Mouse (Mus musculus): ENCODE results near the gene Phospho1.

Gene Phospho1

DNA sequence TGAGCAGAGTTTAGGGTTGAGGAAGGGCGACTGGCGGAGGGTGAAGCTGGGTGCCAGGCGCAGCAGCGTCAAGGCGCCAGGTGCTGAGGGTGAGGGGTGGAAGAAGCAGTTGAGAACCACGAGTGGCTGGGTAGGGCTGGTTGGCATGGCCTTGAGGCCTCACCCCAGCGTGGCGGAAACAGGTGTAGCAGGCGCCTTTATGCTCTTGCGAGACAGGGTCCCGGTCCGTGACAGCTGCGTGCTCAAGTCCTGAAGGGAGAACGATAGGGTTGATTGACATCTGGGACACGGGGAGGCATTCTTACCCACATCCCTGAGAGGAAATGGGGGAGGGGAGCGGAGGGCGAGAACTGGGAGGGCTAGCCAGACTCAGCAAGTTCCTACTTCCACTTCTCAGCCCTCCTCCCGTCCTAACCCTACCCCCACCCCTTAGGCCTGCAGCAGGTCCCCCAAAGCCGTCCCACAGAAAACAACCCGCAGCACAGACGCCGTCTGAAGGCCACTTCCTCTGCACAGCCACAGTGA, 9.9 kb downstream of the Phospho1 start:
- DNase-seq (ENCODE audit: low spot score in 2 of 2), result peak; percentile 40 to 60

DNA sequence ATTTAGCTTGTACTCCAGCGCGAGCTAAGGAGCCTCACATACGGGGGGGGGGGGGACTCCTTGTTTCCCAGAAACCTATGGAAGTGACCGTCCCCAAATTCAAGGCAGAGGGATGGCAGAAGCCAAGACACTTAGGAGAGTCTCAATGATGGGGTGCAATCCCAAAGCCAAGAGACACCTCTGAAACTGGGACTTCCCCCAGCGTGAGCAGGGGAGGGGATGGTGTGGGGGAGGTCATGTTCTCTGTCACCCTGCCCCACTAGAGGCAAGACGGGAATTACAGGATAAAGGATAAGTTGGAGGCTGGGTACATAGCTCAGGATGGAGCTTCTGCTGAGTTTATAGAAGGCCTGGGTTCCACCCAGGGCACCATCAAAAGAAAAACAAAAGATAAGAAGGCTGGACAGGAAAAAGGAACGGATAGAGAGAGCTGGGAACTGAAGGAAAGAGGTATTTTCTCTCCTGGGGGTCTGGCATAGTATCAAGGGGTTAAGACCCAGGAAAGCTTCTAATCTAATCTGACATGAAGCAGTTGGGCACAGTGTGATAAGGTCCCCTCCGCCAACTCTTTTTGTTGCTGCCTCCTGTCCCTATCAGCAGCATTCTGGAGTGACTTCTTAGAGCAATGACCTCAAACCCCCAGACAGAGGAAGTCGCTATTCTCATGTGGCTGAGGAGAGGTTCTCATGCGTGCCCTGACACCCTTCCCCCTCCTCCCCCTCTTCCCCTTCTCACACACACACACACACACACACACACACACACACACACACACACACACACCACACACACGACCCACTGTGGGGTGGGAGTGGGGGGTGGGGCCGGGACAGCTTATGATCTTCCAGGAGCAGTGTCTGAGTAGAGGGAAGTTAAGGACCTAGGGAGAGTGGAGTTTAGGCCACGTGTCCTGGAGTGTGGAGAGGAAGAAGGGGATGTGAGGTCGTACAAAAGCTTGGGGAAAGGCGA, 10.7 kb downstream of the Phospho1 start:
- no peak for DNase-seq (ENCODE audit: low spot score in 2 of 2)

DNA sequence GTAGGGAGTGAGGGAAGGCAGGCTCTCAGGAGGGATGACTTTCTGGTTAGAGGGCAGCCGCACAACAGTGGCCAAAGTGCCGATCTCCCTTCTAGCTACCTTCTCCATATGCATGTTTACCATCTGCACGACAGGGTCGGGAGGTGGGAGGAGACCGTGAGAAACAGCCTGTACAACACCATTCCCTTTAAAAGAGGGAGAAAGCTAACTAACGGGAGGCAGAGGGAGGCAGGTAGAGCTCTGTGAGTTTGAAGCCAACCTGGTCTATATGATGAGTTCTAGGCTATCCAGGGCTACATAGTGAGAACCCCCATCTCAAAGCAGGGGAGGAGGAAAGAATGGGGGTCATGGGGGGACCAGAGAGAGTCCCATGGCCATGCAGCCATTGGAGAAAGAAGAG, 11.5 kb downstream of the Phospho1 start:
- DNase-seq (ENCODE audit: low spot score in 2 of 2), result no peak

DNA sequence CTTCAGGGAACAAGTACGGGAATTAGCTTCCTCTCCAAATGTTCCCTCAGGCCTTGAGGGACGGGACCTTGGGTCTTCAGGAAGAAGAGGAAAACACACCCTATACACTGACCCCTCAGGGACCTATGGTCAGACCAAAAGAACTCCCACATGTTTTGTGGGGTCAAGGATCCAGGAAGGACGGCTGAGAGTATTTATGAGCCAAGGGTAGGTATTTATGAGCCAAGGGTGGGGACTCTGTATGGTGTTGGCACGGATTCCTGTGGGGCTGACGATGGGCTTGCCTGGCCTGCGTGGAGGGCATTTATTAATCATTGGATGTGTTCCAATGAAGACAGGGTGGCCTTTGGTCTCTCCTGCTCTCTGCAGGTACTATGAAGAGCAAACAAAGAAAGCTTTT, 12.1 kb downstream of the Phospho1 start:
- DNase-seq (ENCODE audit: low spot score in 2 of 2), result no peak

DNA sequence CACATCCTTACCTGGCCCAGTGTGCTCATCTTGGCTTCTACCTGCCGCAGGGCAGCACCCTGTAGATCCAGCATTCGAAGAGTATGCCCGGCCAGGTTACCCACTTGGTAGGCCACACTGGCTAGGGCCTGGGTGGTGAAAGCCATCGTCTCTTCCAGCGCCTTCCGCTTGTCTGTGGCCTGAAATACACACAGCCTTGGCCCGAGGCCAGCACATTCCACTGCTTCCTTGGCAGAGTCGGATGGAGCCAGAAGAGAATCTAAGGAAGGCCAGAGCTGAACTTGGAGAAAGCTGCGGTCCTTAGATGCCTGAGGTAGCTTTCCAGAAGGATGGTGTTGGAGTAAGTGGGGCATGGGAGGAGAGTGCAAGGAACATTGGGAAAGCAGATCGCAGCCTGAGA, 12.8 kb downstream of the Phospho1 start, which contains the start of gene Gngt2:
Gene Gngt2, plus strand, starts transcription at position 158 of the 400 bp plus-strand sequence.
- DNase-seq (ENCODE audit: low spot score in 2 of 2), result no peak

DNA sequence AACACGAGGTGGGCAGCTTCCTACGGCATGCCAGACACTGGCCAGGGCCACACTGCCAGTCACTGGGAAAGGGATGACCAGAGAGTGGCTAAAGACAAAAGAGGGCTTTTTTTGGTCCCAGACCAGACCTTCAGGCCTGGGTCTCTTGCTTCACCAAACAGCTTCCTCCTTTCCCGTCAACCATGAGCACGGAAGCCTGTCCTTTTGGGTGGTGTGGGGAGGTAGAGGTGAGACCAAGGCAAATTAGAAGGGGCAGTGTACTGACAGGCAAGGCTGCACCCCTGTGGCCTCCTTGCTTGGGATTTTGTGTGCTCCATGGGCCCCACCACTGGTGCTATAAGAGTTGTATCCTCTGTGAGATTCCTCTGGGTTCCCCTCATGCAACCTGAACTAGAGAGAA, 14.3 kb downstream of the Phospho1 start:
- no peak for DNase-seq (ENCODE audit: low spot score in 2 of 2)

DNA sequence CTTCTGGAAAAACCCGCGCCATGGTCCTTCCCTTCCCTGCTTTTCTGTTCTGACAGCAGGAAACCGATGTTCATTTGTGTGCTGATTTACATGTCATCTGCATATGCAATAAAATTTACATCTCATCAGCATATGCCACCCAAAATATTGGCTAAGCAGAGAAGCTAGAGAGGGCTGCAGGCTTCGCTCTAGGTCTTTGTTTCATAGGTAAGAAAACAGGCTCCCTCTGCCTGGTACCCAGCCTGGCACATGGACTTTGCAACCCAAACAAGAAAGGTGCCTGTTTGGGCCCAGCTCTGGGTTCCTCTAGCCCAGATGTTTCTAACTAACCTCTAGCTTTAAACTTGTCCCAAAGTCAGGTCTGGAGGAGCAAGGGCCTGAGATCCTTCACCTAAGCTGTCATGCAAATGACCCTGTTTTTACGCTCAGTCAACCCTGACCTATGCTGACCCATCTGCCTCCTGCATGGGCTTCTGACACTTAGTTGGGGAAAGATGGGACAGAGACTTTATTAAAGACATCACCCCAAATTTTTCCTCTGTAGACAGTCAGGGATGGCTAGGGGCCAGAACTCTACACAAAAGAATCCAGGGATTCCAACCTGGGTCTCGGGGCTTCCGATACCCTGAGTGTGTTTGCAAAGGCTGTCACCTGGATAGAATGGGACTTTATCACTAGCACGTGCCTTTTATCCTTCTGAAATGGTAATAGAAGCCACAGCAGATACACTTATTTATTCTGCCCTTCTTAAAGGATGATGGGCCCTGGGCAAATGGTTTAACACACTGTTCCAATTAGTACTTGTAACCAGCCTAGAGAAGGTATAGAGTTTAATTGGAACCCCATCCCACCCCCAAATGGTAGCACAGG, 14.9 kb downstream of the Phospho1 start:
- DNase-seq (ENCODE audit: low spot score in 2 of 2), result no peak

DNA sequence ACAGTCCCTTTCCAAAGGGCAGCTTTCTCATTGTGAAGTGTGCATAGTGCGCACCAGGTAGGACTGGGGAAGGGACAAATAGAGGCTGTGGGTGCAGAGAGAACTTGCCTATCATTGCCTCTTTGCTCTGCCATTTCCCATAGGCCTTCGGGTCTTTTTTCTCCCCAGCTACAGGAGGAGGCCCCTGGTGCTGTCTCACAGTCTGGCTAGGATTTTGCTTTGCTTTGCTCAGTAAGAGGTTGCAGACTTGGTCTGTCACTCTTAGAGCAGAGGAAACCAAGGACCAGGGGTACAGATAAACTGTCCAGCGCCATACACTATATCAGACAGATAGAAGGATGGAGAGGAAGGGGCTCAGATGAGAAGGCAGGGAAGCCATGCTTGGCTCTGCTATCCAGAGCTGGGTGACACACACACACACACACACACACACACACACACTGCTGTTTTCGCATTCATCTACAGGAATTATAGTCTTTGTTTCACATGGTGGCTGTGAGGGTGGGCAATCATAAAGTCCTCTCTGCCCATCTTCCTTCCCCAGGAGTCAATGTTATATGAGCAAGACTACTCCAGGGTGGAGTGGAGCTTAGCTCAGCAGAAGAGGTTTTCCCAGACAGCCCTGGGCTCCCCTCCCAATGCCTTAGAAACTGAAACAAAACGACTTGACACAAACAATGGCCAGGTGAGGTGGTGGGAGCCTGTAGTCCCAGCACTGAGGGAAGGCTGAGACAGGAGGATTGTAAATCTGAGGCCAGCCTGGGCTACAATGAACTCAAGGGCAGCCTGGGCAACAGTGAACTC, 16.6 kb downstream of the Phospho1 start:
- DNase-seq (ENCODE audit: low spot score in 2 of 2), result no peak

DNA sequence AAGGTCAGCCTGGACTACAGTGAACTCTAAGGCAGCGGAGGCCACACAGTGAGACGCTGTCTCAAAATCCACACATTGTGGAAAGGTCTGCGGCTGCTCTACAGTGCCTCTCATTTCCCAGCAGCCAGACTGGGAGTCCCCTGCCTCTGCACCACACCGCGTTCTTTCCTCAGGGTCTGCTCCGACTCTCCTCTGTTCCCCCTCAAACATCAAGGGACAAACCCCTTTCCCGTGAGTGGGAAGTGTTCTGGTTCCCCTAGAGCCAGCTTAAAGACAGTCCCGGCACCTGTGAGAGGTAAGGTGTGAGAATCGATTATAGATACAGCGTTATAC, 17.2 kb downstream of the Phospho1 start:
- DNase-seq (ENCODE audit: low spot score in 2 of 2), result no peak

DNA sequence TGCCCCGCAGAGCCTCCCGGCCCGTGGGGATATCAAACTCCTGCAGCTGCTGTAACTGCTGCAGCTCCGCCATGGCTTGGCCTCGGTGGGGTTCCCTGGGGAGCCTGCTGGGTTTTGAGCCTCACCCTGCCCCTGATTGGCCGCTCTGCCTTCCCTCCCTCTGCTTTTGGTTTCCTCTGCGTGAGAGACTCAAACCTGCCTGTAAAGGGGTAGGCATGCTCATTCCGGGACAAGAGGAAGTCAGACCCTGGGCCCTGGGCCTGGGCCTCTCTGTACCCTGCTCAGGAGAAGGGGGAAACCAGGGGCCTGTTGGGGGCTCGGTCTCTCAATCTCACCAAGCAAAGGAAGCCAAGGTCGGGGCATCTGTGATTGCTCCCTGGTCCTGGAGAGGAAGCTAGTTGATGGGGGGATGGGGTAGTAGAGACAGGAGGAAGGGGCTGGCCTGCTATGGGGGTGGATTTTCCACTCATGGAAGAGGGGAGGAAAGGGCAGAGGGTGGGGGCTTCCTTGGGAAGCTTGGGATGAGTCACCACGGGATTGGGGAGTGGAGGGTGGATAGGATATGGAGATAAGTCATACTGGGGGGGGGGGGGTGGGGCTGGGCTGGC, 17.9 kb downstream of the Phospho1 start, which contains the start of gene Abi3:
Gene Abi3, minus strand, starts transcription at position 403 of the 608 bp plus-strand sequence.
- peak; percentile 50 to 66 for DNase-seq (ENCODE audit: low spot score in 2 of 2)

DNA sequence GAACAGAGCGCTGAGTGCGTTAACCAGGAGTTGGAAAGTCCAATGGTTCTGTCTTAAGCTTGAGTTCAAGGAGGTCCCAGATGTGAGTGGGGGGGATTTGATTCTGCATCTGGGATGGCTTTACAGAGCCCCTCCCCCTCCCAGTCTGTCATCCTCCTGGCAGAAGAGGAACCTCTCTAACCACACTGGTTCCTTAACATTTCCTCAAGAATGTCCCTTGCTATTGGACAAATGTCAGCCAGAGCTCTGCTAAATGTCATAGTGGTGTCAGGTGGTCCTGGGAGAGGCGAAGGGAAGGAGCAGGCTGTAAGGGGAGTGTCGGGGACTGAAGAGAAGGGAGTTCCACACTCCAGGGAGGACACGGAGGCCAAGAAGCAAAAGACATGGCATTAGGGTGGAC, 18.7 kb downstream of the Phospho1 start:
- DNase-seq (ENCODE audit: low spot score in 2 of 2), result no peak

DNA sequence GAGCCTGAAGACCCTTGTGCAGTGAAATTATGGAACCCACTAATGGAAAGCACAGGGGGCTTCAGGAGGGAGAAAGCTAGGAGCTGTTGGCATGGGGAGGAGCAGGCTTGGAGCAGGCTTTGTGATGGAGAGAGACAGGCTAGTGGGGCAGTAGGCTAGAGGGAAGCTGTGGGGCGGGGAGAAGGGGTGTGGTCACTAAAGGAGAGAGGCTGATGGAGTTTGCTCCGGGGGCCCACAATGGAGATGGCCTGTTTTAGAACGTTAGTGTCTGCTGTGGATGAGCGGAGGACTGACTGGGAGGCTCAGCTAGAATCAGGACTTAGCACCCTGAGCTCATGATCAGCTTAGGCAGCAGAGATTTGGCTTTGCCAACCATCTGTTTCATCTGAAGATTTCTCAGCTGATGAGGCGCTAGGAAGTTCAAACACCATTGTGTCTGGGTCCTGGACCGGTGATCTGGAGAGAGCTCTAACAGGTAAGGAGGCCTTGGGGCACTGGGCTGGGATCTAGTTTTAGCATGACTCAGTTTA, 19.2 kb downstream of the Phospho1 start:
- DNase-seq (ENCODE audit: low spot score in 2 of 2), result no peak

DNA sequence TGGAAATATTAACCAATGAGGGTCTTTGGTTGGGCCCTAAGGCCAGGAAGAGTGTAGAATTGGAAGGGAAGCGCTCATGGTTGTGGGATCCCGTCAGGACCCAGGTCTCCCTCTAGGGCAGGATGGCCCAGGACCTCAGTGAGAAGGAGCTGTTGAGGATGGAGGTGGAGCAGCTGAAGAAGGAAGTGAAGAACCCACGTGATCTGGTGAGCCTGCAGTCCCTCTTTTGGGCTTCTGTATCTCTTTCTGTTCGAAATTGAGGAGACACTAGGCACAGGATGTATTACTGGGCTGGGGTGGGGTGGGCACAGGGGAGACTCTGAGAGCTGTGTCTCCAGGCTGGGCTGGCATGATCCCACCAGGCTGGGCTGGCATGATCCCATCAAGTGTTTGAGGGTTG, 20.6 kb downstream of the Phospho1 start:
- no peak for DNase-seq (ENCODE audit: low spot score in 2 of 2)

DNA sequence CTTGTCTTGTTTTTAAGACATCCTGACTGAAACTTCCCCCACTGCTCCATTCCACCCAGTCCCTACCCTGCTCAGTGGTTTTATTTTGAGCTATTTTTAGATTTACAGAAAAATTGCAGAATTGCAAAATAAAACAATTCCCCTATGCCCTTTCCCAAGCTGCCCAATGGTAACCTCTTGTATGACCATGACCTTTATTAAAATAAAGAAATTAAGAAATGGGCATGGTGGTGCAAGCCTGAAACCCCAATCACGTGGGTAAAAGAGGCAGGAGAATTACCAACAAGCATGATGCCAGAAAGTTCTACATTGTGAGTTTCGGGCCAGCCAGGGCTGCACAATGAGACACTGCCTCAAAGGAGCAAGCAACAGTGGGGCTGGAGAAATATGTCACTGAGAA, 26.6 kb downstream of the Phospho1 start:
- DNase-seq (ENCODE audit: low spot score in 2 of 2), result no peak

DNA sequence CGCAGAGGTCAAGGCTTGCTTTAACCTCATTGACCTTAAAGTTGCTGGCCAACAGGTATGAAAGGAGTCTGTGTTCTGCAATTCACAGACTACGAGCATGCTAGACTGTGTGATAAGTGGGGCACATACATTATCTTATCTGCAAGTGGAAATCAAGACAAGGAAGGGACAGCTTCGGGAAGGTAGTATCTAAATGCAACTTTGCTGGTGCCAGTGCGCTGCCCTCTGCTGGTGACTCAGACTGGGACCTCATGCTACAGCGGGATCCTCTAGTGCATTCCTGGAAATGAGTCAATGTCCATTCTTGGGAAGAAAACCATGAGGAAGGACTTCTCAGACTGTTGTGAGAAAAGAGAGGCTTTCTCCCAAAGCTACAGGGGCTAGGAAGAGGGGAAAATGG, 29.4 kb downstream of the Phospho1 start:
- DNase-seq (ENCODE audit: low spot score in 2 of 2), result peak; percentile 37 to 58

DNA sequence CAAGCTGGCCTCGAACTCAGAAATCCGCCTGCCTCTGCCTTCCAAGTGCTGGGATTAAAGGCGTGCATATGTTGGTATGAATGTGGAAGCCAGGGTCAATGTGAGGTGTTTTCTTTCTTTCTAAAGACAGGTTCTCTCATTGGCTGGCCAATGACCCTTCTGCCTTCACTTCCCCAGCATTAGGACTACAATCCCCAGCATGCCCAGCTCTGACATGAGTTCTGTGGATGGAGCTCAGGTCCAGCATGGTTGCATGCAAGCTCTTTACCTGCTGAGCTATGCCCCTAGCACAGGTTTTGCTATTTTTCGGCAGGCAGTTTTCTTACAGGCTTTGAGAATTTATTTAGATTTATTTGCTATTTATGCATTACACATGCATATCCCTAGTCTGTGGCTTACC, 33.0 kb downstream of the Phospho1 start:
- no peak for DNase-seq (ENCODE audit: low spot score in 2 of 2)

DNA sequence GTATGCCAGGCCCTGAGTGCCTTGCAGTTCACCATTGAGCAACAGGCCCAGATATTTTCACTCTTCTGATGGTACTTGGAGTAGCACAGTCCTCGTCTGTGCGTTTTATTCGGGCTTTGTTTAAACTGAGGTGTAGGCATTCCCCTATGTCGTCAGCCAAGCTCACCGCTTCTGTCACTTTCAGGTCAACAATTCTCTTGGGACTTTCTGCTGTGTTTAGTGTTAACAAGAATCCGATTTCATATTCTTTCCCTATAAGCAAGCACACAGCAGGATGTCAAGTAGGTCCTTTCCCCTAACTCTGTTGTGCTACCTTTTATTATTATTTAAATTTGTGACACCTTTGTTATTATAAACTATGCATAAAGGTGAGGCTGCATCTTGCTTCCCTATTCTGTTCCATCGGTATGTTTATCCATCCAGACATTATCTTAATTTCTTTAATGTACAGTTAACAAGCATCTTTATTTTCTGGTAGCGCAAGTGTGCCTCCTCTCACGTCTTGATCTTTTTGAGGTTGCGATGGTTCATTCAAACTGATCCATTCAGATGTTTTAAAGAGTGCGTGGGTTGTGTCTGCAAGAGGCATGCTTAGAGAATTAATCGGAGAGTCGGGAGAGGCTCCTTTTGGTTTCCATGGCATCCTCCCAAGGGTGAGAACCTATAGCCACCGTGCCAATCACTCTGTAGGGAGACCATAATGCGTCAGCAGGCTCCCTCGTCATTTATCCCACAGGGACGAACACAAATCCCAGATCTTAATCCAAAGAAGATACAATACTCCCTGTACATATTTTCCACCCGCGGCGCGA, 33.6 kb downstream of the Phospho1 start:
- no peak for DNase-seq (ENCODE audit: low spot score in 2 of 2)

DNA sequence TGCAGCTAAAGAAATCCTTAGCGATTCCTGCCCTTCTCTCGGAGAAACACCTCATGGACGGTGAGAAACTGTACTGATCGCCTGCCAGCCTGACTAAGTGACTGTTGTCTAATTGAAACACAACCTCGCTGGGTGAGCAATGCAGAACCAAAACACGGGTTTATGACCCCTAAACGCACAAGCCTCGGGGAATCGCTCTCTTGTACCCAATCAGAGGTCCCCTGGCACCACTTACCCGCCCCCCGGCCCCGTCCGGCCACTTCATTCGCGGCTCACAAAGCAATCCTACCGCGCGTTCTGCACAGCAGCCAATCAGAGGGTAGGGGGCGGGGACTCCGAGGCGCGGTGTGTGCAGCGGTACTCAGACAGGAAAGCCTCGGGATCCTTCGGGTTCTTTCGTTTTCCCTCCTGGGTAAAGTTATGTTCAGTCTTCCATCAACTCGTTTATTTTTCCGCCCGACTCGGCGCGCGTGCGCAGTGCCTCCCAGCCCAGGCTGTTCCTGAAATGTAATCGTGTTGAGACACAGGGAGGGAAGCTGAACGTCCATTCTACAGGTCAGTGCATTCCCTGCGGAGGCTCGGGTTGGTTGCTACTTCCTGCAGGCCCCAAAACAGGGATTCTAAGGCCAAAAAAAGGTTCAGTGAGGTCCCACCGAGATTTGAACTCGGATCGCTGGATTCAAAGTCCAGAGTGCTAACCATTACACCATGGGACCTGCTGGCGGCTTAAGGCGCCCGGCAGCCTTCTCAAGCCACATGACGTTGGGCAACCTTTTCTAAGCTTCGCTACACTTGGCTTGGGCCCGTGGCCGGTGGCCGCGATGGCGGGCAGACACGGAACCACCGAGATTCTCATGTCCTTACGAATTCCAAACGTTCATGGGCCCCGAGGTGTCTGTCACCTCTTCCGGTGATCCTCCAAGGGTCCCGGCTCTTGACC, 34.5 kb downstream of the Phospho1 start:
- DNase-seq (ENCODE audit: low spot score in 2 of 2), result peak; percentile 89 to 92

DNA sequence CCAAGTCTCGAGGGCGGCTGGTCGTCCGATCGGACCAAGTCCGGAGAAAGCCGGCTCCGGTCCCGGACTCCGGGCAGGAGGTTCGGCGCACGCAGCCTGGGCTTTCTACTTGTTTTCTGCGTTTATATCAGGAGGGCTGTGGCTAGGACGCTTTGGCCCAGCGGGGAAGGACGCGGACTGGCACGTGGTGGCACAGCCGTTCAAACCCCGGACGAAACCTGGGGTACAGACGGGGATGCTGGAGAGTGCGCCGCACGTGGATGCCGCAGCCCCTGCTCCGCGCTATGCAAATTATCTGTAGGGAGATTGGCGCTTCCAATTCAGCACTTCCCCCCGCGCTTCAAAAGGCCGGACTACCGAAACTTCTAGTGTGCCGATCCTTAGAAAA, 35.2 kb downstream of the Phospho1 start:
- DNase-seq (ENCODE audit: low spot score in 2 of 2), result peak in 1 of 2 experiments; percentile 59
